14 mouse cellular contexts compared by ENCODE assay signal in the genomic region with DNA sequence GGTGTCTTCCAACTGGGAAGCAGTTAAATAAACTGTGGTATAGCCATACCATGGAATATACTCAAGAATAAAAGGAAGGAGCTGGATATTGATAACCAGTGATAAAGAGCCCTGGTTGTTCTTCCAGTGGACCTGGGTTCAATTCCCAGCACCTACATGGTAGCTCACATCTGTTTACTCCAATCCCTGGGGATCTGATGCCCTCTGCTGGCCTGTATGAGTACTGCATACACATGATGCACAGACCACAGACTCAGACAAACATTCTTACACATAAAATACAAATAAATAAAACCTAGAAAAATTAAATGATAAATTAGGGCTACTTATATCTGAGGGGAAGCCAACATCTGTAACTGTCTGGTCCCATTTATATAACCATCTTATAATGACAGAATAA.
DNase-seq lines count a peak whose midpoint lies in the region; ATAC-seq and TF ChIP-seq lines count a peak whose summit lies in the region.
"Had no signal": no experiment of that assay in that cellular context is flagged by ENCODE, and none has a peak within 500 bp of the region (broad histone marks: within the 10 kb centered on the region; RNA-seq: fewer than 3 reads in every experiment).

No protein-coding gene starts in this region.

- intact Hi-C loops in heart, postnatal 10 days (cut with DNase I), result loop anchor here (5.0 kb wide), 1 partner anchor 357 kb away; no protein-coding TSS in a partner anchor

- DNase-seq in heart, postnatal 0 days (ENCODE audit: low spot score), result no peak
- DNase-seq in heart, postnatal 10 days, result no peak
- no peak for DNase-seq in lung, embryonic 14.5 days
- no peak for DNase-seq in lung, postnatal 25 days (ENCODE audit: low spot score)
- DNase-seq in G1E (ENCODE audit: low spot score), result no peak
- DNase-seq in naive thymus-derived CD4-positive, alpha-beta T cell, adult 2 months (ENCODE audit: low read depth), result peak; percentile 12
- DNase-seq in thymus, adult 2 months, result no peak
- no peak for DNase-seq in thymus, postnatal 4 days
- DNase-seq: cerebellum, adult 18-20 months; embryo, embryonic 11 days; kidney, postnatal 25 days had no signal

- peaks cover 28% of the 10 kb centered on the region for H3K36me3 ChIP-seq in heart, postnatal 0 days (replicated peaks; ENCODE audit: control insufficient read depth, insufficient read depth, low read length)
- peaks cover 7% of the 10 kb centered on the region; the same call in 1 of the 2 replicates for H3K36me3 ChIP-seq in lung, embryonic 14.5 days (ENCODE audit: insufficient read depth)
- no peaks in the 10 kb centered on the region for H3K36me3 ChIP-seq in G1E (replicated peaks)
- no peaks in the 10 kb centered on the region for H3K36me3 ChIP-seq in thymus, adult 2 months (ENCODE audit: control insufficient read depth, insufficient read depth, low read length)

- no peak overlapping the region for H3K9ac ChIP-seq in heart, postnatal 0 days (replicated peaks; ENCODE audit: low read depth, low read length)
- H3K9ac ChIP-seq in lung, embryonic 14.5 days, result no peak overlapping the region
- H3K9ac ChIP-seq: lung, embryonic 15.5 days had no signal

- no peaks in the 10 kb centered on the region for H3K27me3 ChIP-seq in heart, postnatal 0 days (ENCODE audit: control insufficient read depth, insufficient read depth, low read length)
- H3K27me3 ChIP-seq in lung, embryonic 14.5 days (ENCODE audit: insufficient read depth, low read length), result no peaks in the 10 kb centered on the region
- H3K27me3 ChIP-seq in G1E (ENCODE audit: insufficient read depth, low read length), result peaks cover 5% of the 10 kb centered on the region; the same call in 1 of the 2 replicates
- H3K27me3 ChIP-seq in thymus, adult 2 months (ENCODE audit: control insufficient read depth, insufficient read depth, low read length), result no peaks in the 10 kb centered on the region
- H3K27me3 ChIP-seq: lung, embryonic 15.5 days had no signal

- H3K4me3 ChIP-seq in heart, postnatal 0 days (ENCODE audit: low read depth, low read length), result no peak overlapping the region
- no peak overlapping the region for H3K4me3 ChIP-seq in lung, embryonic 14.5 days (ENCODE audit: low read depth, low read length)
- H3K4me3 ChIP-seq in G1E (ENCODE audit: low read depth, low read length), result no peak overlapping the region
- H3K4me3 ChIP-seq in thymus, adult 2 months (ENCODE audit: control insufficient read depth, insufficient read depth, low read length), result no peak overlapping the region
- H3K4me3 ChIP-seq: lung, embryonic 15.5 days had no signal

- no peaks in the 10 kb centered on the region for H3K4me1 ChIP-seq in heart, postnatal 0 days (ENCODE audit: control insufficient read depth, insufficient read depth)
- peaks cover 3% of the 10 kb centered on the region; the same call in 1 of the 2 replicates for H3K4me1 ChIP-seq in lung, embryonic 14.5 days (ENCODE audit: insufficient read depth)
- no peaks in the 10 kb centered on the region for H3K4me1 ChIP-seq in G1E (ENCODE audit: insufficient read depth, low read depth, low read length)
- no peaks in the 10 kb centered on the region for H3K4me1 ChIP-seq in thymus, adult 2 months (replicated peaks; ENCODE audit: control insufficient read depth, insufficient read depth, low read length)

- no peak overlapping the region for H3K27ac ChIP-seq in heart, postnatal 0 days (ENCODE audit: low read depth)
- no peak overlapping the region for H3K27ac ChIP-seq in lung, embryonic 14.5 days (ENCODE audit: low read depth)
- no peak overlapping the region for H3K27ac ChIP-seq in thymus, adult 2 months (ENCODE audit: control insufficient read depth, insufficient read depth, low read length)
- H3K27ac ChIP-seq: lung, embryonic 15.5 days had no signal

- H3K4me2 ChIP-seq in heart, postnatal 0 days (ENCODE audit: low read depth, low read length), result no peak overlapping the region
- no peak overlapping the region for H3K4me2 ChIP-seq in lung, embryonic 14.5 days
- H3K4me2 ChIP-seq: lung, embryonic 15.5 days had no signal

- no peak for TF ChIP-seq POLR2A in thymus, adult 2 months (IDR thresholded peaks at IDR 0.05; ENCODE audit: control insufficient read depth, extremely low read depth, insufficient read depth, low read length, poor library complexity)

- 0 out of 2 replicates have a peak, but pooled peaks cover 4% of the 10 kb centered on the region for H3K9me3 ChIP-seq in heart, postnatal 0 days (replicated peaks; ENCODE audit: control insufficient read depth, low read length)
- no peaks in the 10 kb centered on the region for H3K9me3 ChIP-seq in lung, embryonic 14.5 days (ENCODE audit: low read depth, low read length)
- H3K9me3 ChIP-seq in G1E (replicated peaks), result no peaks in the 10 kb centered on the region
- H3K9me3 ChIP-seq: lung, embryonic 15.5 days had no signal

- no peak for TF ChIP-seq EP300 in heart, postnatal 0 days (IDR thresholded peaks at IDR 0.05; ENCODE audit: low read depth)

- TF ChIP-seq CTCF in heart, postnatal 0 days (IDR thresholded peaks at IDR 0.05; ENCODE audit: low read depth), result peak; percentile 16; the same call in 1 of the 2 replicates
- peak; percentile 57 for TF ChIP-seq CTCF in lung, embryonic 14.5 days (IDR thresholded peaks at IDR 0.05; ENCODE audit: low read depth)
- TF ChIP-seq CTCF in G1E (IDR thresholded peaks at IDR 0.05; ENCODE audit: low read depth, low read length), result peak; percentile 34; the same call in 1 of the 2 replicates
- TF ChIP-seq CTCF in thymus, adult 2 months (IDR thresholded peaks at IDR 0.05; ENCODE audit: borderline replicate concordance, control insufficient read depth, extremely low read depth, insufficient read depth, low read length, poor library complexity), result no peak

- ATAC-seq in heart, postnatal 0 days (ENCODE audit: insufficient read depth, low read depth), result no peak
- no peak for ATAC-seq in lung, embryonic 14.5 days (ENCODE audit: insufficient read depth)
- ATAC-seq in G1E (ENCODE audit: extremely low read depth, insufficient number of reproducible peaks, low FRiP score, poor library complexity, severe bottlenecking), result no peak
- ATAC-seq: activated CD4-positive, CD25-positive, alpha-beta regulatory T cell, adult 4 months; inflammation-experienced regulatory T-cells, adult 6 months had no signal
